Mouse (Mus musculus) natural killer cell, adult 2 months (primary cell): ENCODE results near the gene Hemk1.

Experiments
- DNase-seq, 2 experiments: peaks; one replicate each; pipeline ENCODE4 v3.0.0; 2022; ENCODE audit warnings: low spot score in 2 of 2

Hemk1 gene

GRCm38 (mm10) chr9:107343146-107343943 is 5.2 kb upstream of the Hemk1 start:
- DNase-seq = no peak

GRCm38 (mm10) chr9:107342201-107342709 is 4.1 kb upstream of the Hemk1 start:
- DNase-seq = no peak

- DNase-seq = no peak
These were observed 2.9 kb upstream of the Hemk1 start for GRCm38 (mm10) chr9:107340911-107341645.

- peak; percentile 78 to 85 for DNase-seq
These were observed 2.2 kb upstream of the Hemk1 start, which contains the start of gene 6430571L13Rik for GRCm38 (mm10) chr9:107340267-107340859. TSS of gene 6430571L13Rik (plus strand) at chr9:107340602.

- DNase-seq = no peak
These were observed 1.8 kb downstream of the Hemk1 start for GRCm38 (mm10) chr9:107336386-107336785.

- peak; percentile 76 to 82 for DNase-seq
These were observed 2.2 kb downstream of the Hemk1 start for GRCm38 (mm10) chr9:107335909-107336308.

- no peak for DNase-seq
These were observed 3.1 kb downstream of the Hemk1 start for GRCm38 (mm10) chr9:107335046-107335445.

GRCm38 (mm10) chr9:107334356-107334755 is 3.8 kb downstream of the Hemk1 start:
- DNase-seq = peak; percentile 77 to 87

GRCm38 (mm10) chr9:107333686-107334085 is 4.5 kb downstream of the Hemk1 start:
- DNase-seq = peak in 1 of 2 experiments; percentile 79

GRCm38 (mm10) chr9:107330791-107331190 is 7.4 kb downstream of the Hemk1 start:
- DNase-seq = no peak

GRCm38 (mm10) chr9:107327879-107328620 is 10.1 kb downstream of the Hemk1 start:
- no peak for DNase-seq

GRCm38 (mm10) chr9:107325904-107326303 is 12.2 kb downstream of the Hemk1 start:
- no peak for DNase-seq

GRCm38 (mm10) chr9:107324799-107325561 is 13.2 kb downstream of the Hemk1 start:
- DNase-seq = no peak

GRCm38 (mm10) chr9:107323558-107323957 is 14.6 kb downstream of the Hemk1 start:
- peak in 1 of 2 experiments; percentile 33 for DNase-seq

- DNase-seq = no peak
These were observed 15.6 kb downstream of the Hemk1 start for GRCm38 (mm10) chr9:107322461-107323050.

- DNase-seq = no peak
These were observed 22.4 kb downstream of the Hemk1 start for GRCm38 (mm10) chr9:107315791-107316190.

GRCm38 (mm10) chr9:107313926-107314325 is 24.2 kb downstream of the Hemk1 start:
- no peak for DNase-seq

GRCm38 (mm10) chr9:107312811-107313584 is 25.2 kb downstream of the Hemk1 start:
- peak; percentile 61 to 63 for DNase-seq

GRCm38 (mm10) chr9:107309600-107309999 is 28.6 kb downstream of the Hemk1 start:
- DNase-seq = no peak
